ENCODE assay signal across 23 mouse cellular contexts in the genomic region with DNA sequence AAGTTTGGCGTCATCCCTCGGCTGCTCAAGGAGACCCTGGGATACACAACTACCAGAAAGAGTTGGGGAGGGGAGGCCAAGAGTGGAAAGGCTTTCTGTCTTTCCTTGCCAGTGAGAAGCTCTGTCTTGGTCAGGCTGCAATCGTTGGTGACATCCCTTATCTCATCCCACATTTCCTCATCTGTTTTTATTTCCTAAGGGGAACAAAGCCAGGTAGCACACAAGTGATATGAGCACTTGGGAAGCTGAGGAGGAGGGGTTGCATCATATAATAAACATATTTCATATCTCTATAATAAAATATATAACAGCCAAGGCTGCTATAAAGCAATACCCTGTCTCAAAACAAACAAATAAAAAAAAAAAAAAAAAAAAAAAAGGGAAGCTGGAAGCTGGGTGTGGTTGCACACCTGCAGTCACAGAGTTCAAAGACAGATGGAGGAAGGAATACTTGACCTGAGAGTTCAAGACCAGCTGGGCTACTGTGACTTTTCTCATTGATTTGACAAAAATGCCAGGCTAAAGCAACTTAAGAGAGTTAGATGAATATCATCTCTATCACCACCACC. TPM values are rescaled to one million over a fixed set of nuclear protein-coding genes. Genes with fewer than 3 reads are reported as not detected.
"Had no signal": no experiment of that assay in that cellular context is flagged by ENCODE, and none has a peak within 500 bp of the region (broad histone marks: within the 10 kb centered on the region; RNA-seq: fewer than 3 reads in every experiment).

No protein-coding gene starts in this region.

- DNase-seq: liver, postnatal 0 days; lung, adult 2 months; lung, postnatal 14 days; lung, postnatal 36 days; right cerebral cortex, postnatal 25 days; right cerebral cortex, postnatal 4 days; spleen, adult 18-20 months; thymus, adult 18-20 months; thymus, postnatal 14 days; thymus, postnatal 36 days had no signal

- ATAC-seq: liver, postnatal 0 days; lung, postnatal 0 days; midbrain, embryonic 13.5 days; midbrain, embryonic 15.5 days had no signal

- H3K9me3 ChIP-seq: lung, embryonic 15.5 days; midbrain, embryonic 13.5 days; midbrain, embryonic 15.5 days; neural tube, embryonic 12.5 days had no signal

- H3K4me3 ChIP-seq: lung, embryonic 15.5 days; midbrain, embryonic 13.5 days; midbrain, embryonic 15.5 days; neural tube, embryonic 12.5 days had no signal

- H3K4me1 ChIP-seq: lung, embryonic 15.5 days; midbrain, embryonic 13.5 days; midbrain, embryonic 15.5 days; neural tube, embryonic 12.5 days had no signal

- H3K27me3 ChIP-seq: lung, embryonic 15.5 days; midbrain, embryonic 15.5 days; neural tube, embryonic 12.5 days had no signal

- H3K36me3 ChIP-seq: lung, embryonic 15.5 days; midbrain, embryonic 13.5 days; midbrain, embryonic 15.5 days; neural tube, embryonic 12.5 days had no signal

- H3K9ac ChIP-seq: liver, postnatal 0 days; lung, embryonic 15.5 days; midbrain, embryonic 13.5 days; midbrain, embryonic 15.5 days; neural tube, embryonic 12.5 days had no signal

- H3K27ac ChIP-seq: lung, embryonic 15.5 days; macrophage; midbrain, embryonic 13.5 days; midbrain, embryonic 15.5 days; neural tube, embryonic 12.5 days had no signal

- H3K4me2 ChIP-seq: lung, embryonic 15.5 days; midbrain, embryonic 11.5 days; midbrain, embryonic 13.5 days; midbrain, embryonic 15.5 days; neural tube, embryonic 12.5 days had no signal

RNA-seq across cellular contexts. Expression of a gene that starts 1.4 kb away (rescaled TPM):
- total RNA-seq: megakaryocyte progenitor cell, adult 5-6 weeks; midbrain, postnatal 0 days; monocyte, adult 5-6 weeks; neutrophil, adult 5-6 weeks had no signal
- polyA plus RNA-seq: macrophage; midbrain, embryonic 15.5 days; midbrain, postnatal 0 days; neural tube, embryonic 14.5 days; stomach, embryonic 14.5 days had no signal

RNA-seq across cellular contexts. Expression of a gene that starts 6.1 kb away (rescaled TPM):
- total RNA-seq: megakaryocyte progenitor cell, adult 5-6 weeks; midbrain, postnatal 0 days; monocyte, adult 5-6 weeks; neutrophil, adult 5-6 weeks had no signal

RNA-seq across cellular contexts. Expression of a gene that starts 7.3 kb away (rescaled TPM):
- total RNA-seq: megakaryocyte progenitor cell, adult 5-6 weeks; midbrain, postnatal 0 days; monocyte, adult 5-6 weeks; neutrophil, adult 5-6 weeks had no signal
- polyA plus RNA-seq: macrophage; midbrain, embryonic 11.5 days; midbrain, postnatal 0 days had no signal

RNA-seq across cellular contexts. Expression of a gene that starts 18.0 kb away (rescaled TPM):
- total RNA-seq: megakaryocyte progenitor cell, adult 5-6 weeks; midbrain, postnatal 0 days had no signal
- polyA plus RNA-seq: midbrain, postnatal 0 days had no signal
